Mouse (Mus musculus): Measurements from ENCODE around the gene Noc2l.

GRCm38 (mm10) chr4:156254361-156255077, 18.7 kb downstream of the Noc2l start:
- TF ChIP-seq CTCF (conservative IDR thresholded peaks at IDR 0.05; ENCODE audit: low read length) (no peak), NANOG (IDR thresholded peaks at IDR 0.05; ENCODE audit: borderline replicate concordance, low read length) (no peak), POU5F1 (IDR thresholded peaks at IDR 0.05; ENCODE audit: borderline replicate concordance, low read length) (no peak)

Data from E14TG2a.4 (cell line).